Mouse (Mus musculus): ENCODE results near the gene Prkar1a.

DNA sequence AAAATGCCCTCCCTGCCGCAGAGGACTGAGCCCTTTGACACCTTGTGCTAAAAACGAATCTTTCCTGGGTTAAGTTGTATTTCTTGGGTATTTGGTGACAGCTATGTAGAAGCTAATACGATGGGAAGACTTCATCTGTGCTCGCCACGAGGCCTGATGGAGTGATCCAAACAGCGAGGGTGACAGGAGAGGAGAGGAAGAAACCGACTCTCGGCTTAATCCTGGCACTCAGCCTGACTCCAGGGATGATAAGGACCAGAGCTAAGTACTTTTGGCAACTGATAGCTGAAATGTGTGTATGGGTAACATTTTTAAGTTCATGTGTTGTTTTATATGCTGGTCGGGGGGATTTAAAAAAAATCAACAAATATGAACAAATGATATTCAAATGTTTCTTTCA lies 31.7 kb downstream of the Prkar1a start:
- TF ChIP-seq CTCF (IDR thresholded peaks at IDR 0.05) (no peak), EP300 (IDR thresholded peaks at IDR 0.05; ENCODE audit: insufficient read depth, low read depth, low read length) (no peak)
